Mouse (Mus musculus) C2C12 (cell line): ENCODE results near the gene Rassf8.

Experiments used
- CTCF ChIP-seq: IDR thresholded peaks from one replicate; pipeline ENCODE4 v1.5.1; 2011; ENCODE audit not compliant: control insufficient read depth, insufficient read depth, insufficient read length
- USF1 ChIP-seq: IDR thresholded peaks from one replicate; pipeline ENCODE4 v1.6.1; 2011; ENCODE audit warnings: low read depth, mild to moderate bottlenecking, control low read depth, moderate library complexity

DNA sequence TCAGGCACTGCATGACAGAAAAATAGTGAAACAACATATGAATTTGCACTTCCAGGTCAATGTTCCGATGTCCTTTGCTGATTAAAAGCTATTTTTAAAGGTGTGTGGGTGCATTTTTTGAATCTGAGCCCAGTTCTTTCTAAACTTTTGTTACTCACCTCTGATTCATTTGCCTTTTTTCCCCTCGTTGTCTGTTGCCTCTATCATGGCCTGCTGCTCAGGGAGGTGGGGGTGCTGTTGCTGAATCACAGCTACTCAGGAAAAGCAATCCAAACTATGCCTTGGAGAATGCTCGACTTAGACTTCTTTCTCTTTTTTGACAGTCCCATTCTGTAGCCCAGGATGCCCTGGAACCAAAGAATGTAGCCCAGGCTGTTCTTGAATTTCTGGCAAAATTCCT is 1.3 kb upstream of the Rassf8 start:
- TF ChIP-seq CTCF: no peak
- no peak for TF ChIP-seq USF1
